Mouse (Mus musculus) B cell, adult 2 months (primary cell): ENCODE data around the gene 1600012H06Rik.
"Not testable (repeated sequence)": the region's sequence is repeated elsewhere in the genome, so short reads cannot be mapped to it uniquely, and the experiment has no call there.

ENCODE experiments used
- DNase-seq, 2 experiments: peaks; one replicate each; pipeline ENCODE4 v3.0.0; 2022

The 1600012H06Rik gene

DNA sequence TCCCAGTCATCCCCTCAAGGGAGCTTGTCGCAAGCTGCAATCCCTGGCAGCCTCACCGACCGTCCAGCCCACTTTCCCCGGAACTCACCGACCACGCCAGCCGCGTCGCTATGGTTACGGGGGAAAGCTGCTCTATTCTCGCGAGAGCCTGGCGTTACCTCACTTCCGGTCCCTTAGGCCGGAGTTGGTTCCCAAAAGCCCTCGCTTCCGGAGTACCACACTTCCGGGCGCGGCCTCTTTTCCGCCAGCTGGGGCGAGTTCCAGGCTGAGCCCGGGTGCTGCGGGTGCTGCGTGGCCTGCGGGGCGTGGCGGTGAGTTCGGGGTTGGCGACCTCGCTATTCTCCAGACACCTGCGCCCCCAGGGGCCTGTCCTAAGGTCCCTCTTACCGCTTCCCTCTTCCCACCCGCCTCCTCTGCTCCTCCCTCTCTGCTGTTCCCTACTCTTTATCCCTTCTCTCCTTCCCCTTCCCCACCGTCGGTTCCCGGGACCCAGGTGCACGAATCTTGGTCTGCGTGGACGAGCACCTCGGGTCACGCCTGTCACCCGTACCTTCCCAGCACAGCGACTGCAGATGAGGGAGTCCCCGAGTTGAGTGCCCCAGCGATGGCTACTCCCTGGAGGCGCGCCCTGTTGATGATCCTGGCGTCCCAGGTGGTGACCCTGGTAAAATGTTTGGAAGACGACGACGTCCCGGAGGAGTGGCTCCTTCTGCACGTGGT is at the start of gene 1600012H06Rik, which contains the start of gene Wdr27:
1600012H06Rik (plus strand) TSS at position 176 of the 720 bp plus-strand sequence.
Wdr27 (minus strand) TSS at position 150 of the 720 bp plus-strand sequence.
- peak; percentile 97 to 98 for DNase-seq

DNA sequence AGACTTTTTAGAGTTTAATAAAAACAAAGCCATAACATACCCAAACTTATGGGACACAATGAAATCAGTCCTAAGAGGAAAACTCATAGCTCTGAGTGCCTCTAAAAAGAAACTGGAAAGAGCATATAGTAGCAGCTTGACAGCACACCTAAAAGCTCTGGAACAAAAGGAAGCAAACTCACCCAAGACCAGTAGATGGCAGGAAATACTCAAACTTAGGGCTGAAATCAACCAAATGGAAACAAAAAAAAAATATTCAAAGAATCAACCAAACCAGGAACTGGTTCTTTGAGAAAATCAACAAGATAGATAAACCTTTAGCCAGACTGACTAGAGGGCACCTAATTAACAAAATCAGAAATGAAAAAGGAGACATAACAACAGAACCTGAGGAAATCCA is 47.9 kb upstream of the 1600012H06Rik start:
- DNase-seq, result not testable (repeated sequence)

DNA sequence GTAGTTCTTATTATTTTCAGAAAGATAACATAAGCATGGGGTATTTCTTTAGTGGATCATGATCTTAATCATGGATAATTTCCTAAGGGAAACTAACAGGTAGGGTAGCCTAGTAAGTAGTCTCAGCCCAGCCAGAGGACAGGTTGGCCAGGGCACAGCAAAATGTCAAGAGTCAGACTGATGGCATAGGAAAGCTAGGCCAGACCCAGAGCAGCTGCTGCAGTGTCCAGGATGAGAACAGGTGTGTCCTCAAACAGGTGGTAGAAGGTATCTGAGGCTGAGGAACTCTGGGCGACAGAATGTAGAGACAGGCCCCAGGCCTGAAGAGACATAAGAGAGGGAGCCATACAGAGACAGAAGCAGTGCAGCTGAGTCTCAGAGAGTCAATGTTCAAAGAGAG is 44.0 kb upstream of the 1600012H06Rik start:
- no peak for DNase-seq

DNA sequence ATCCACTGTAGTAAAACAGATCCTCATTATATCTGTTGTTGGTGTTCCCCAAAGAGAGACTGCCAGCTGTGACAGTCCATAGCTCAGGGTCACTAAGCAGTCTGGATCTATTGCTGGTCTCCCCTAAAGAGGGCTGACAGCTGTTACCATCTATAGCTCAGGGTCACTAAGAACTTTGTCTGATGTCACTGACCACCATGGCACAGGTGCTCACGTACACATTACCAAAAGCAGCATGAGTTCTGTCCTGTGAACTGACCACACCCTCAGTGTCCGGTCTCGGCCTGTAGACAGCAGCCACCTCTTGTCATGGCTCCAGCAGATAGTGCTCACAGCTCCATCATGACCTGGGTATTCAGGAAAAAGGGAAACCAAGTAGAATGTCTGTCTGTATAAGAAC is 39.8 kb upstream of the 1600012H06Rik start:
- no peak for DNase-seq

DNA sequence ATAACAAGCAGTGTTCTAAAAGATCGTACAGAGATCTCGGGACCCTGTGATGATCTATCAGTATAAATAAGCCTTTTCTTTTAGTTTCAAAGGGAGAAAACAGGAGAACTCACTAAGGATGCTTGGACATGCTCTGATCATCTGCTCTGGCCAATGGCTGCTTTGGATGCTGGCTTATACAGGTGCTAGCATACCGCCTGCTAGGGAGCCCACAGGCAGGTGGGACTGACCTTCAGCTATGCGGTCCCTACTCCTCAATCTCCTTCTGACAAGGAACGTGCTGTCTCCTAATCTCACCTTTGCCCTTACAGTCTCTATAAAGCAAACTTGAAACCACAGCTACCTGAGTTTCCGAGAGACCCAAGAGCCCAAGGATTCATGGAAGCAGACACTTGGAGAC is 38.8 kb upstream of the 1600012H06Rik start:
- no peak for DNase-seq

DNA sequence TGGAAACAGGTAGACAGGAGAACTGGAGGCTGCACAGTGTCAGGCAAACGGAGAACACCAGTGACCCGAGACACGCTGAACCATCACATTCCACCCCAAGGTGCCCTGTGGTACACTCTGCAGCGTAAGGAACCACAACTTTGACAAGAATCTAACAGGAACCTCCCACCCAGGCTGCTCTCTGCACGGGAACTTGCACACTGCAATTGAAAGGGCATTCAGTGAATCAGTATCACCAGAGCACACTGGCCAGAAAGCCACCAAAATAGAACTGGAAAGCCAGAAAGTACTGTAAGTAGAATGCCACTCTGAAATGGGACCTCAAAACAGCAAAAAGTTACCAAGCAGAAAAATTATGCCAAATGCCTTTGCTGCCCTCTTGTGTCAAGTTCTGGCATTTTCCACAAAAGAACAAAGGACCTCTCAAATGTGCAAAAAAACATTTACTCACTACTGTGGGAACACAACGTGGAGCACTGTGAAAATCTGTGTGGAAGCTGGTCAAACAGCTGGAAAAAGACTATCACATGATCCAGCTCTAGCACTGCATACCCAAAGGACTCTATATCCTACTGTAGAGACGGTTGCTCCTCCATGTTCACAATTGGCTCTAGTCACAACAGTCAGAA is 38.2 kb upstream of the 1600012H06Rik start:
- peak; percentile 59 for DNase-seq

DNA sequence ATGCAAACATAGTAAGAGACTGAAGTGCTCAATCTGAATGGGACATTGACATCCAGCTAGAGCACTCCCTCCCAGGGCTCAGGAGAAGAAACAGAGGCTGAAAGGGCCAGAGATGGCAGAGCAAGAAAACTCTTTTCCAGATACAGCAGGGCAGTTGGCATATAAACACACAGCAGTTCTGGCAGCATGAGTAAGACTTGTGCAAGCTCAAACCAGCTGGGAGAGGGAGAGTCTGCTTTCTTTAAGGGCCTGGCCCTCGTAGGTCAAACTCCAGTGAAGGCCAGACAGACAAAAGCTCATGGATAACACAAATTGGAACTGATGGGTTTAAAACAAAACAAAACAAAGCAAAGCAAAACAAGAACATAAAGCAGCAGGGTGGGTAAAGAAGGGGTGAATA is 36.4 kb upstream of the 1600012H06Rik start:
- DNase-seq, result no peak

DNA sequence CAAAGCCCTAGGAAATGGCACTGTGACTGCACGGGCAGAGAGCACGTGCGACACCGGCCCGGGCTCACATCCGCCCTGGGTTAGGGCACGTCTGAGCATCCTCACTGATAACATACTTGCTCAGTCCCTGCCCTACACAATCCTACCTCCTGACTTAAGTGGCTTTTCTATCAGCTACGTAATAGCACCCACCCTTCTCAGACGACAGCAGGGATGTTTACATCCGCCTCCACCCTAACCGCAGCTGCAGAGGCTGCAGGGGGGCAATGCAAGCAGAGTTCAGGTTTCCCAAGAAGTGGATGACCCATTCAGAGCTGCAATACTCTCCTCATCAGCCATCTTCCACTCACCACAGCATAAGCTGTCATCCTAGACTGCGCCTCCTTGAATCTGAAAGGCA is 35.8 kb upstream of the 1600012H06Rik start:
- DNase-seq, result no peak

DNA sequence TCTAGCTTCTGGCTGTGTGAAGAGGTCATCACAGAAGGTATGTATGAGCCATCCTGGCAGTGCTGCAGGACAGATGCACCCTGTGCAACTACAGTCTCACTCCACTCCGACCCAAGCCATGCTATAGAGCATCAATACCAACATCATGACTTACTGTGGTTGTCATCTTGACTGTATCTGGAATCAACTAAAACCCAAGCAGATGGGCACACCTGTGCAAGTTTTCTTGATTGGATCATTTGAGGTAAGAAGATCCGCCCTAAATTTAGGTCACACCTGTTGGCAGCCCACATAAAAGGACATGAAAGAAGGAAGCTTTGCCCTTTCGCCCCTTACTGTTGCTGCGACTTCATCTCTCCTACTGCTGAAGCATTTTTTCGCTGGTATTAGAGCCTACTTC is 33.7 kb upstream of the 1600012H06Rik start:
- DNase-seq, result no peak

DNA sequence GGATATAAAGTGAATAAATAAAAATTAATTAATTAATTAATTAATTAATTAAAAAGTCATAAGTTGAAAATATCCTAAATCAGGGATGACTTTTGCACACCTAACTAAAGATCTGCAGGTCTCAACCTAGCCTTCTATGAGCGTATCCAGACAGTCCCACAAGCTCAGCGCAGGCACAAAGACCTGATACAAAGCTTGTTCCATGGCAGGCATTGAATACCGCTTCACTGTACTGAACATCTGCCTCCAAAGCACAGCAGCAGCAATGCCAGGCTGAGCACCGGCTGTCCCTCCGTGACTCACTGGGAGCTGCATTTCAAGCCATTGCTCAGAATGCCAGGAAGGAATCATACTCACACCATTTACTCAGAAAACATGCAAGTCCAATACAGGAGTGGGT is 32.2 kb upstream of the 1600012H06Rik start:
- DNase-seq, result no peak

DNA sequence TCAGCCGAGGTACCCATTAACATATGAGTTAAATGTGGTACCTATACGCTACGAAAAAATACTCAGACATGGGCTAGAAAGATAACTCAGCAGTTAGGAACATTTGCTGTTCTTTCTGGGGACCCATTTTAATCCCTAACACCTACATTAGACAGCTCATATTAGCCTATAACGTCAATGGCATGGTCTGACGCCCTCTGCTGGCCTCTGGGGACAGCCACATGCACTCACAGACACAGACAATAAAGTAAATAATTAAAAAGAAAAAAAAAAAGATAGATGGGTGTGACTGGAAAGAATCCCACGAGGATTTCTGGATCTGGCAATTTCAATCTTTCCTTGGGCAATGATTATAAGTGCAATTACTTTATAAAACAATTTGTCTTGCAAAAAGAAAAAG is 30.6 kb upstream of the 1600012H06Rik start:
- DNase-seq, result peak; percentile 3 to 9

DNA sequence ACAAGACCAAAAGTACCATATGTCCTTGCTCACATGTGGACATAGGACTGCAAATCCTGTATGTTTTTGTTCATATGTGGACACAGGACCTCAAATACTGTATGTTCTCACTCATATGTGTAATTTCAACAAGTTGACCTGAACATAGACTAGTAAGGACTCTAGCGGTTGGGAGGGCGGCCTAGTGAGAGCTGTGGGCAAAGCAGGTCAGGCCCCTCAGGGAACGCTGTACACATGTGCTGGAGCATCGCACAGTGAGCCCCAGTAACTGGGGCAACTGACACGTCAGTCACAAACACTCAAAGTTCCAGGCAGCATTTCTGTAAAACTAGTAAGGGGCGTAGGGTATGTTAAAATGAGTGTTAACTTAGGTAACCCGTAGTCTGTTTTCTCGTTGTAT is 30.0 kb upstream of the 1600012H06Rik start:
- no peak for DNase-seq

DNA sequence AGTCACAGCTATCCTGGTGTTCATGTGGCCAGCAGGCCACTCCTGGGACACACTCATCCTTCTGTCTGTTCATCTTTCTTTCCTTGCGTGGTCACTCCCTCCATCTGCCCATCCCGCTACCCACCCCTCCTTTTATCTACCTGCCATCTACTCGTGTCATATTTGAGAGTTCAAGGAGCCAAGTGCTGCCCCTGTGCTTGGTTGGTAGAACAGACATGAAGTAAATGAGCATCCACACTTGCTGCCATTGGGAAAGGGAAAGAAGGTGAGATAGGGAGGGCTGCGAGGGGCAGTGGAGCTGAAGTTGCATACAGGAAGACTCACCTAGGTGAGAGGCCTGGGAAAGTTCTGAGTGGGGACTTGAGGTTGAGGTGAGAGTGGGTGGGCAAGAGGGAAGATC is 28.6 kb upstream of the 1600012H06Rik start:
- no peak for DNase-seq

DNA sequence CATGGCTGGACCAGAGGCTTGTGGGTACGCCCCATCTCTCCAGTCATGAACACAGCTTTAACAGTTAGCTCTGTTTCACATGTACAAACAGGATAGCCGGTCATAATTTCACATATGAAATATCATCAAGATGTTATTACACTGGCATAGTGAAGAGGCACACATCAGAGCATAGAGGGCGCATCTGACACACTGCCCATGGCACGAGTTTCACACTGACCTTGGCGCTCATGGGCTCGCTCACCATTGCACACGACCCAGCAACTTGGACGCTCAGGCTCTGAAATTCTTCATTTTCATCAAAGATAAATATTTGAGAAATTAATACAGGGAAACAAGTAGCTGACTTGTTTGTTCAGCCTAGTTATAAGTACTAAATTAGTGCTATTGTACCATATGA is 25.1 kb upstream of the 1600012H06Rik start:
- no peak for DNase-seq

DNA sequence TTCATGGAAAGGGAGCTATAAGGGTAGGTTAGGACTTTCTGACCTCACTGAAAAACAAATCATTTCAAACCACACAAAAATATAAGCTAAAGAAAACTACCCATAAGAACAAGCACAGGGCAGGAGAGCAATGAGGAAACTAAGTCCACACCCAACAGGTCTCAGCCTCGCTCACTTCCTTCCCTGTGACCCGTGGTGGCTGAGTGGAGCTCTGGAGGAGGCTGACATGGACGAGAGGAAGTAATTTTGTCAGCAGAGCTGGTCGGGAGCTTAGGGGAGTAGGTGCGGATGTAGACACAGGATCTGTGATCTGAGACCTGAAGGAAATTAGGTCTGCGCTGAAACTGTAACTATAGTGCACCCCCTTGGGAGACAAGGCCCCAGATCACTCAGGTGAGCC is 21.4 kb upstream of the 1600012H06Rik start:
- DNase-seq, result no peak

DNA sequence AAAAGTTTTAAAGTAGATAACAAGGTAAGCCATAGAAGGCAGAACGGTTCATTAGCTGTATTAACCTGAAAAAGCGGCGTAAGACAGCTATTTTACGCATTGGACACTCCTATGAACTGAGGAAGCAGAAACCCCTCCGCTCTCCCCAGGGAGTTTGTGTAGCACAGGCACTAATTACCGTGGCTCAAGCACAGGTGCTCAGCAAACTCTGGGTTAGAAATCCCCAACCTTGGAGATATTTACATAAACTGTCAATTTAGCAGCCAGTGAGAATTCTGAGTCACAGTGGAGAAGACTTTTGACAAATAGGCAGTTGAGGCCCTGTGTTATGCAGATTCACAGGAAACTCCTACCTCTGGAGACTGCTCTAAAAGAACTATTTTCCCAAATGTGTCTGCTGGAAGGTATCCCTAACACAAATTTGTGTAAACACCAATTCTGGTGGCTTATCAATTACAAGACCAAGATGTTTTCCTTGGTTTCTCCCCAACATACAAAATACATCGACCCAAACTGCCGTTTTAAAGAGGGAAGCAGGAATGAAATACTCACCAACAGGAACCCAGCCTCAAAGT is 15.3 kb upstream of the 1600012H06Rik start:
- no peak for DNase-seq

DNA sequence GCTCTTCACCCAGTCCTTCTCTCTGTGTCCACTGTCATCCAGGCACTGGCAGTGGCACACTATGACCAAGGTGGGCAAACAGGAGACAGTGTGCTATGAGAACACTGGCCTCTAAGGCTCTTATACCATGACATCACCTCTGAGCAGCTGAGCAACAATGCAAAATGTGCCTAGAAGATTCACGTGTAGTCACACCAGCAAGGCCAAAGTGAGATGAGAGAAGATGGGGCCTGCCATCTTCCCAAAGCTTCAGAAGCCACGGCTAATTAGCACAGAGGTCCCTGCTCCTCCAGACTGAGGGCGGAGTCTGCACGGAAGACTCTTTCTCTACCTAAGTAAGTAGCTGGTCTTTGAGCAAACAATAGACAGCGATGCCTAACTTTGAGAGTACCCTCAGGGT is 14.4 kb upstream of the 1600012H06Rik start:
- DNase-seq, result no peak

DNA sequence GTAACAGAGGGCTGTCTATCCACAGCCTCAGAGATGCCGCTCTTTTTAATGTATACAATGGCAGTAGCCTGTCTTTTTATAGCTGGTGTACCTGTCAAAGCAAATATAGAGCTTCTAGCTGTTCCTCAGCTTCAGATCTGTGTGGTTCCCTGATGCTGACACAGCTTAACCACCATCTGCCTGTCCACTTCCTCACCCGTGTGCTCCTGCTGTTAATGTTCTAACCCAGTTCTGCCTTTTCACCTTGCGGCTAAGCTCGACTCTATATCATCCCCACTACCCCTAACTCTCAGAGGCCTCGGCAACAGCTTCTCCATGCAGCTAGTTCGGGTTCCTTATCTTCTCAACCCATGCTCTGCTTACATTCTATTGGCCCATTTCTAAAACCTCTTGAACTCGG is 12.3 kb upstream of the 1600012H06Rik start:
- DNase-seq, result no peak

DNA sequence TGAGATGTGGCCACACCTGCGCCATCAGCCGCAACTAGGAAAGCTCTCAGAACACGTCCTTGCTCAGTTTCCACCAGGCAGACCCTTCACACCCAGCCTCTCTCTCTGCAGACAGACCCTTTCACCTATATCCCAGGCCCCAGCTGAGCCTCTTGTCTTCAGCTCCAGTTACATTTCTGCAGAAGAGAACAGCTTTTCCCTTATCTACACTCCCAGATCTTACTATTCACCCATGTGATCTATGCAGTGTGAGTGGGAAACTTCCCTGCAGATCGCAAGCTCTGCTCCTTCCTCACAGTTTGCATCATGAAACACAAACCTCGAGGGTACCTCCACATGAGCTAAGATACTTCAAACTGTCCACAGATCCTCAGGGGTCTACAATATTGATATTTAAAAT is 11.5 kb upstream of the 1600012H06Rik start:
- DNase-seq, result no peak

DNA sequence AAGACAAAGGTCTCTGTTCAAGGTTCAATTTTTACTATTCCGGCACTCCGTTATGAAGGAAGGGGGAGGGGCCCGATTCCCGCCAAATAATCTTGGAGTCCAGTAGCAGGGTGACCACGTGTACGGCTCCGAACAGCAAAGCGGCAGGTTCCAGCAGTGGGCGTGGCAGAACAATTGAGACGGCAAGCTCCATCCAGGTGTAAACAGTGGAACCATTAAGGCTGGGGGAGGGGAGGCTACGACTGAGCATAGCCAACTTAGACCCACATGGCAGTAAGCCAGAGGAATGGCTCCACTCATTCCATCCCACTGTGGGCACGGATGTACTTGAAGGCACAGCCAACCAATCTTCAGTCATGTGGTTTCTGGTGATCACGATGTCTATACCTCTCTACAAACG is 7.7 kb upstream of the 1600012H06Rik start:
- not testable (repeated sequence) for DNase-seq

DNA sequence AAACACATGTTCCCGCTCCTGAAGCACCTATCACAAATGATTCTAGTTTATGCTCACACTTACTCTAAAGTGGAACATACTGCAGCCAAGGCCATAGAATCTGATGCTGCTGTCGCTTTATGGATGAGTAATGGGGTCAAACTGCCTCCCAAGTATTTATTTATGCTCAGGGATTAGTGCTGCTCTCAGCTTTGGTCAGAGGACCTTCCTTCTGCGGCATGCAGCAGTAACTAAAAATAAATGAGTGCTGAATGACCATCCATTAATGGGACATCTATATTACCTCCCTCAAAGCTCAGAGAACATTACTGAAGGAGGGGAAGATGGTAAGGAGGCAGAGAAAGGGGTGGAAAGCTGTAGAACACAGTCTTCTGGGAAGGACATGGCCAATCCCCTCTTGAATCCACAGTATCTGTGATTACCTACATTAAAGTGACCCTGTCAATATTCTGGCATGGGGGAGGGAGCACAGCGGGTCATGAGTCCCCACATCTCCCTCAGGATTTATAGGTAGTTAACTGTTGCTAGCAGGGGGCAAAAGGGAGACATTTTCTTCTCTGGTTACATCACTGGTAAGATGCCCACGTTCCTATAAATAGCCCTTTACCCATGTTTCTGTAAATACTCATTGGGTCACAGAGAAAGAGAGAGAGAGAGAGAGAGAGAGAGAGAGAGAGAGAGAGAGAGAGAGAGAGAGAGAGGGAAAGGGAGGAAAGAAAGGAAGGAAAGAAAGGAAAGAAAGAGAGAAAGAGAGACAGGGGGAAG is 7.0 kb upstream of the 1600012H06Rik start:
- no peak for DNase-seq

DNA sequence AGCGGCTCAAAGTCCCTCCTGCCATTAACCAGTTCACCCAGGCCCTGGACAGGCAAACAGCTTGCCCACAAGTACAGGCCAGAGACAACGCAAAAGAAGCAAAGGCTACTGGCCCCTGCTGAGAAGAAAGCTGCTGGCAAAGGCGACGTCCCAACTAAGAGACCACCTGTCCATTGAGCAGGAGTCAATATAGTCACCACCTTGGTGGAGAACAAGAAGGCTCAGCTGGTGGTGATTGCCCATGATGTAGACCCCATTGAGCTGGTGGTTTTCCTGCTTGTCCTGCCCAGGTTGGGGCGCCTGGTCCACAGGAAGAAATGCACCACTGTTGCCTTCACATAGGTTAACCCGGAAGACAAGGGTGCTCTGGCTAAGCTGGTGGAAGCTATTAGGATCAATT is 803 bp upstream of the 1600012H06Rik start:
- DNase-seq, result peak in 1 of 2 experiments; percentile 2

DNA sequence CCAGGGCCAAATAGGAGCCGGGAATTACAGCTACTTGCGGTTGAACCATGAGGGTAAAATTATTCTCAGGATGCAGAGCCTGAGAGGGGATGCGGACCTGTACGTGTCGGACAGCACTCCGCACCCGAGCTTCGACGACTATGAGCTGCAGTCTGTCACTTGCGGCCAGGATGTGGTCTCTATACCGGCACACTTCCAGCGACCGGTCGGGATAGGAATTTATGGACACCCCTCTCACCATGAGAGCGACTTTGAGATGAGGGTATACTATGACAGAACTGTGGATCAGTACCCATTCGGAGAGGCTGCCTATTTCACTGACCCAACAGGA is 710 bp downstream of the 1600012H06Rik start:
- peak in 1 of 2 experiments; percentile 10 for DNase-seq

DNA sequence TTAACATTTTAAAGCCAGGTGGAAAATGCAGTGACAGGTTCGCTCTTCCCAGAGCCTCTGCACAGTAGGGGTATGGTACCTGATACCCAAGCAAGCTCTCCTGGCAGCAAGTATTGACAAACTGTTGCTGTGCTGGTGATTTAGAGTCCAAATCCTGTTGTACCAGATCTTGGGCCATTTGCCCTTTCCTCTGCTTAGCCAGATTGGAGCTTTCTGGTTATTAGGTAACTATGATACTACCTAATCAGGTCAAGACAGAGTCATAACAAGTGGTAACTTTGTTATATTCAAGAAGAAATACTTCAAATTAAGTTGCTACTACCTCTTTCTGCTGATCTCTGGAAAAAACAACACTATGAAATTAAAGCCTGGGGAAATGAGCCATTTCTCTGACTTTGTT is 1.6 kb downstream of the 1600012H06Rik start:
- no peak for DNase-seq
